Mouse (Mus musculus) embryo, embryonic 9.5 days (tissue): Measurements from ENCODE around the gene Phf5a.
A peak's percentile ranks its signal among the peaks of the same experiment; 100 is the strongest.
"Not testable (repeated sequence)": the region's sequence is repeated elsewhere in the genome, so short reads cannot be mapped to it uniquely, and the experiment has no call there.

ENCODE experiments used
- DNase-seq: peaks from one replicate; pipeline ENCODE4 v3.0.0-alpha.2; 2017; ENCODE audit errors: extremely low spot score

The Phf5a gene

GRCm38 (mm10) chr15:81871604-81872261, at the start of gene Phf5a:
Phf5a (minus strand) TSS chr15:81871911.
- DNase-seq: peak; percentile 97

DNA sequence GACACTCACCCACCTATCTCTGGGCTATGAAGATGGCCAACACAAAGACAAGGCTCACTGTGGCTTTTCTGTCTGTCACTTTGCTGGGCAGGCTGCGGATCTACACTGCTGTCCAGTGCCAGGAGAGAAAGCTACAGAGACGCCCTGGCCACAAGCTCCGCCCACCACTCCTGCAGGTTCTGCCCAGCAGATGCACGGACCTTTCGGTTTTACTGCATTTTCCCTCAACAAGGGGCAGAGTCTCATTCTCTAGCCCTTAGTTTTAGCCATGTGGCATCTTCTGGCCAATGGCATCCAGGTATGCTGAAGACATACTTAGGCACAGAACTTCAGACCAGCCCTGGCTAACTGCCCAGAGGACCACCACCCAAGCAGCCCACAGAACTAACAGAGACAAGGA, 49.5 kb upstream of the Phf5a start:
- DNase-seq: no peak

DNA sequence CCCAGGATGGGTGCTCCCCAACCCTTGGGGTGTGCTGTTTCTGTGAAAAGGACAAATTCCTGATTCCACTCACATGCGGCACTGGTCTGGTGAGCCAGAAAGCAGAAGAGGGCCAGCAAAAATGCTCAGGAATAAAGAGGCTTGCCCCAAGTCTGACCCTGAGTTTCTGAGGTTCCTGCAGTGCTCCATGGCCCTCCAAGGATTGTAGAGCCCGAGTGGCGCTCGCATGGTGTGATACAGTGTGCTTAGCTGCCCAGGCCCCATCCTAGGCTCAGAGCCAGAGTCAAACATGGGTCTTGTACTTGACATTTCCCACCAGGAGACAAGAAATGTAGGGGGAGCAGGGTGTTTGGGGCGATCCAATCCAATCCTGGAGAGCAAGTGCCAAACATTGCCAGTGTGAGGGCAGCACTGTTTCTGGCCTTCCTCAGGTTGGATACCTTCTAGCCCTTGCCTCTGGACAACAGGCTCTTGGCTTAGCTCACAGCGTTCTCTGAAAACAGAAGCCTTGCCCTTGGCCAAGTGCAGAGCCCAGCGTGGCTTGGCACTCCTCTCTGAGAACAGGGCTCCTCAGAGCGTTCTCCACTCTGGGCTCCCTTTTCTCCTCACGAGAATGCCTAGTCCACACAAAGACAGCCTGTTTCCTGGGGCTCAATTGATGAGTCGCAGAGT, 49.0 kb upstream of the Phf5a start:
- no peak for DNase-seq

DNA sequence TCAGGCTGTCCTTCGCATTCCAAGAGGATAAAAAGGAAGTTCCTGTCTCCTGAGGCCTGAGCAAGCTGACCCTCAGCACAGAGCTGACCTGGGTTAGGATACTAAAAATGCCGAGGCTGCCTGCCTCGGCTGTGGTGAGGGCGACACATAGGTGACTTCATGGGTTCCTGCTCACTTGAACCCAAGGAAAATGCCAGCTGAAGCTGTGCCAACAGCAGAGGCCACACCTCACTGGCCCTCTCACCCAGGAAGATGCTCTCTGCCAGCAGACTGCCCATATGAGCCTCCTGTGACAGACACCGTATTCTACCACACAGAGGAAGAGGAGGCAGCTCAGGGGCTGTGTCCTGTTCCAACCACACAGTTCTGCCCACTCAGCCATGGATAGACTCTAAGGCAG, 47.4 kb upstream of the Phf5a start:
- DNase-seq: no peak

- DNase-seq: peak; percentile 53
These were observed 46.1 kb upstream of the Phf5a start for GRCm38 (mm10) chr15:81917621-81918463.

- no peak for DNase-seq
These were observed 45.5 kb upstream of the Phf5a start for GRCm38 (mm10) chr15:81917201-81917600.

- DNase-seq: no peak
These were observed 44.0 kb upstream of the Phf5a start for GRCm38 (mm10) chr15:81915663-81916062.

DNA sequence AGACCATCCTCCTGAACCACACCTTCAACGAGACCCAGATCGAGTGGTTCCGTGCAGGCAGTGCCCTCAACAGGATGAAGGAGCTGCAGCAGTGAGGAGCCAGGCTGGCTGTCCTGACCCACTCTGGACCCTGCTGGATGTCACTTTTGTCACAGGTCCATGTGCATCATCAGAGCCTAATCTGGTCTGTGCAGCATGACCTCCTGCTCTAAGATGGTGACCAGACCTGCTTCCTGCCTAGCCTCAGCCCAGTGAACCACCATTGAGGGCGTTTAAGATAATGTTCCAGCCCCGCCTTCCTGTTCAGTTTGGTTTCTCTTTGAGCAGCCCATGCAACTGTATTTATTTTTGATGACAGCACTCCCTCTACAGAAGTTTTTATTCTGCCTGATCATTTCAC, 43.0 kb upstream of the Phf5a start:
- DNase-seq: no peak

DNA sequence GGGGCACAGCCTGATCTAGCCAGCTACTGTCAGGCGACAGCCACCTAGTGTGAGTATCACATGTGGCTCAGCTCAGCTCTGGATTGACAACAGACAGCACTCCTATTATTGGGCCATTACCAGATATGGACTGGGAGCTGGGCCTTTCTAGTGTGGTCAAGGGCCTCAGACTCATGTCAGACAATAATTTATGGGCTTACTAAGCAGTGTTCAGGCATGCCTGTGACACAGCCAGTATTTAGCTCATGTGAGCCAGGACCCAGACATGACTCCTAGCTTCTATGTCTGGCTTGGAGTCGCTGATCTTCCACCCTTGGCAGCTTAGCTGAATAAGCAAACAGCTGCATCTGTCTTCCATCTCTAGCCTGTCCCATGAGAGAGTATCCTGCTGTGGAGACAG, 40.8 kb upstream of the Phf5a start:
- no peak for DNase-seq

DNA sequence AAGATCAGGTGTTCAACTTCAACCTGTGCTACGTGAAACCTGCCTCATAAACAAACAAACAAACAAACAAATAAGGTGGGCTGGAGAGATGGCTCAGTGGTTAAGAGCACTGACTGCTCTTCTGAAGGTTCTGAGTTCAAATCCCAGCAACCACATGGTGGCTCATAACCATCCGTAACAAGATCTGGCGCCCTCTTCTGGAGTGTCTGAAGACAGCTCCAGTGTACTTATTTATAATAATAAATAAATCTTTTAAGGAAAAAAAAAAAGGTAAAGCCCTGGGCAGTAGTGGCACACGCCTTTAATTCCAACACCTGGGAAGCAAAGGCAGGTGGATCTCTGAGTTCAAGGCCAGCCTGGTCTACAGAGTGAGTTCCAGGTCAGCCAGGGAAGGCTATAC, 37.1 kb upstream of the Phf5a start:
- DNase-seq: not testable (repeated sequence)

- no peak for DNase-seq
These were observed 36.2 kb upstream of the Phf5a start for GRCm38 (mm10) chr15:81907953-81908352.

DNA sequence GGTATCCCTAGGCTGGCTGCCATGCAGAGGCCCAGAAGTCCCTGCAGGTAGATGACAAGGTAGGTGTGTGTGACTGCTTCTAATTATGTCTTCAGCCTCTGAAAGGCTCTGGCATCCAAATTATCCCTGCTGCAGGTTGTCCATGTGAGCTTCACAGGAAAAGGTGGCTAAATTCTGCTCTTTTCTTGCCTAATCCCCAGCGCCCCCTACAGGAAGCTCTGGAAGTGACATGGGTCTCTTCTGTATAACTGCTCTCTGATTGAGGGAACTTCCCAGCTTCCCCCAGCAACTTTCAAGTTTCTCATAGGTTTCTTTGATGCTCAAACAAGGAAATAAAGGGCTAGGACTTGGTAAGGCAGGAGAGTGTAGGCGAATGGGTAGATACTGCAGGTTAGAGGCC, 33.2 kb upstream of the Phf5a start:
- DNase-seq: peak; percentile 61

DNA sequence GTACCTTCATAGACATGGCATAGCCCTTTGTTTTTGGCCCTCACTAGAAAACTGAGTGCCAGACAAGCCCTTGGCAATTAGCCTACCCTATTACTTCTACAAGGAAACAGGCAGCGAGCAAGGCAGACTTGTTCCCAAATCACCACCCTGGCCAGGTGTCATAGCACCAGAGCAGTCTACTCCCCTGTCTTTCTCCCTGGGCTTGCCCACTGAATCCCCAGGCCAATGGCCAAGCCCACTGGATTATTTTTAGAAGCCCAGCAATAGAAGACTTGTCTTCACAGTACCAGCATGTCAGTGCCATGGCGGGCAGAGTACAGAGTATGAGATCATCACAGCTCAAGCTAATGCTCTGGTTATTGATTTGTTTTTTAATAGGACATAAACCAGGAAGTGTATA, 27.0 kb upstream of the Phf5a start:
- DNase-seq: no peak

GRCm38 (mm10) chr15:81897607-81898285, 26.0 kb upstream of the Phf5a start:
- DNase-seq: no peak

DNA sequence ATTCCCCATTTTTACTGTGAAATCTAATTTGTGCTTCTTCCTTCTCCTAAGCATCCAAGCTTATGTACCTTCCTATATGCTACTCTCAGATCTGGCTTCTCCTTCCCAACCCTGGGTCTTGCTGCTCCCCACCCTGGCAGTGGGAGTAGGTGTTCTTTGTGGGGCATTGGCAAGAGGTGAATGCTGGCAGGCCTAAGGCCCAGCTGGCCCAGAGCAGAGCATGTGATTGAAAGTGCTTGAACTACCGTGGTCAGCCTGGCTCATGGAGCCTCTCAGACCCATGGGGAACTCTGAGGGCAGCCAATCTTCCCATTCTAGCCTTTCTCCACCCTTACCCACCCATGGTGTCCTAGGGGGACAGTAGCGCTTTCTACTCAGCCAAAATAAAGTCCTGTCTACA, 24.7 kb upstream of the Phf5a start:
- no peak for DNase-seq

DNA sequence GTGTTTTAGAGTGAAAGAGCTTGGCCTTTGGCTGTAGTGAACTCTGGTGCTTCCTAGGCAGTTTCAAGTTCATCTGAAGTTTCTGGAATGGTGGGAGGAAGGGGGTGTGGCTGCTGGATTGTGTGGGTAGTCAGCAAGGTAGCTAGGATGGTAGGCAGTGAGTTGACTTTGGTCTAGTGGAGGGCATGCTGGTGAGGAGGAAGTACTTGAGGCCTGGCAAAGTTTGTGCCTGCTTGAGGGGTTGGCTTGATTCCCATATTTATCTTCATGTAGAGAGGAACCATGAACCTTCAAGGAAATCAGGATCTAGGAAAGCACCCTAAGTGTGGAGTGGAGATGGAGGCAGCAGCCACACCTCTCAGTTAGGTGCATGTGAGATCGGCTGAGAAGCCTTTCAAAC, 22.3 kb upstream of the Phf5a start:
- no peak for DNase-seq

- DNase-seq: no peak
These were observed 20.3 kb upstream of the Phf5a start for GRCm38 (mm10) chr15:81891822-81892580.

GRCm38 (mm10) chr15:81891140-81891802, 19.6 kb upstream of the Phf5a start:
- no peak for DNase-seq

DNA sequence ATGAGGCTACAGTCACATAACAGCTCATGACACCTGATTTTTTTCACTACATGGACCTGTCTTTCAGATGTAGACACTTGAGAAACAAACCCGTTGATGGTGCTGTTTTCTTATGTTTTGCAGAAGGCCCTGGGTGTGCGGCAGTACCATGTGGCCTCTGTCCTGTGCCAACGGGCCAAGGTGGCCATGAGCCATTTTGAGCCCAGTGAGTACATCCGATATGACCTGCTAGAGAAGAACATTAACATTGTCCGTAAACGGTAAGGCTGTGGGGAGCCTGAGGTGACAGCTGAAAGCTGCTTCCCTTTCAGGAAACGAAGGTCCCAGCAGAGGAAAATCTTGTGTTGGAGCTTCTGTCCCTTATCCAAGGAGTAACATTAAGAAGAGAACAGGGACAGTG, 17.5 kb upstream of the Phf5a start:
- DNase-seq: no peak

DNA sequence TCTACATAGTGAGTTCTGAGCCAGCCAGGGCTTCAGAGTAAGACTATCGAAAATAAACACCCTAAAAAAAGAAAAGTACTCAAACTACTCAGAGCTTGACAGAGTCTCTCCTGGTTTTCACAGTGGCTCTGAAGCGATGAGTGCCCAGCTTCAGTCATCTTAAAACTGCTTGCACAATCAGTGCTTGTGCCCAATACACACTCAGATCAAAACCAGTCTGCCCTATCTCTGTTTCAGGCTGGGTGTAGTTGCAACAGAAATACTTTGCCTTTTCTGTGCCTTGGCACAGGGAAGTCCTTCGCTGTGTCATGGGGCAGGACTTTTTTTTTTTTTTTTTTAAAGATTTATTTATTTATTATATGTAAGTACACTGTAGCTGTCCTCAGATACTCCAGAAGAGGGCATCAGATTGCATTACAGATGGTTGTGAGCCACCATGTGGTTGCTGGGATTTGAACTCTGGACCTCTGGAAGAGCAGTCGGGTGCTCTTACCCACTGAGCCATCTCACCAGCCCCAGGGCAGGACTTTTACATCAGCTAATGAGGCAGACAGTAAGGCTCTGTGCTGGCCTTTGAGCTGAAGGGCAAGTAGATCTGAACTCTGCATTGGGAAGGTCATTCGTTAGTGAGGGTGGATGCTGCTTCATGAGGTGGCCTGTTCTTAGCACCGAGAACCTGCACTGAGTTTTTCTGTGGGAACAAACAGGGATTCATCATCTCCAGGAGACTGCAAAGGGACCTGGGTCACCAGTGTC, 15.3 kb upstream of the Phf5a start:
- no peak for DNase-seq
